Mouse (Mus musculus) 416B (cell line): ENCODE data around the gene Serac1.

Experiments
- DNase-seq: peaks from one replicate; pipeline ENCODE4 v3.0.0; 2011; ENCODE audit warnings: low read depth

Gene Serac1

DNA sequence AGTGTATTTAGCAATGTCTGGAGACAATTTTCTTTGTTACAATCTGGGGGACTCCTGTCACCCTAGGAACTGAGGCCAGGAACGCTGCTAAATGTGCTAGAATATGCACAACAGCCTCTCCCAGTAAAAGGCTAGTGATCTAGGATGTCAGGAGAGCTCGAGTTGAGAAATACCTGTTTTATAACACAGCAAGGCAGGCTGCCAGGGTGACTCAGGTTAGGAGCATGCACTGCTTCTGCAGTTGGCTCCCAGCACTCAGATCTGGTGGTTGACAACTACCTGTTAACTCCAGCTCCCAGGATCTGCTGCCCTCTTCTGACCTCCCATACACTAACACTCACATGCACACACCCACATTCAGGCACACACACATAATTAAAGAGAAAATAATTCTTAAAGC is 13.5 kb downstream of the Serac1 start:
- DNase-seq = no peak

DNA sequence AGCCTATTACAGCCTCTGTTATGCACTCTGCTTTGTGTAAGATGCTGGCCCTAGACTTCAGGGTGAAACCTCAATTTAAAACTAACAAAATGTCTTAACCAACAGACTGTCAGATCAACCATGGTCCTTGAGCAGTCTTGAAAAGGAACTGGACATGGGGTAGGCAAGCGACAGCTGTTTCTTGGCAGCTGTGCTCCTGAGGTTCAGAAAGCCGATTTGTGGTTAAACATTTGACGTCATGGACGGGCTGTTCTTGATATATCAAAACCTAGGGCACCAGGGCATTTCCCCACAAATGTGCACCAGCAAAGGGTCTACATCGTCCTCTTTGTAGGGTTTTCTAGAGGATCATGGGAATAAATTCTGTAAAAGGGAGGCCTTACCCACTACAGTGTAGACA is 16.0 kb downstream of the Serac1 start:
- no peak for DNase-seq

DNA sequence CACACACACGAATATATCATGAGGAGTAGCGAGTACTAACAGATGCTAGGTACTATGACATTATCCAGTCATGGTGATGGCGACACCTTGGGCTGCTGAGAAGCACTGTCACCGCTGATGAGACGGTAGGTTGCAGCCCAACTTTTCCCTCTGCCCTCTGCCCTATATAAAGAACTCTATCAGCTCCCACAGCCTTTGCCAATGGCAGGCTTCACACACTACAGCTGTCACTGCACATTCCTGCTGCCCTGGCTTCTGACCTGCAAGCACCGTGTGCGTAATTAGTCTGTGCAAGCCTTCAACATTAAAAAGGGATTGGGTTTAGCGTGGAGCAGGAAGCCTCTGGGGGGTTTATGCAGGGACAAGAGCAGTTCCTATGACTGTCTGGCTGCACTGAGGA is 16.7 kb downstream of the Serac1 start:
- DNase-seq = no peak

DNA sequence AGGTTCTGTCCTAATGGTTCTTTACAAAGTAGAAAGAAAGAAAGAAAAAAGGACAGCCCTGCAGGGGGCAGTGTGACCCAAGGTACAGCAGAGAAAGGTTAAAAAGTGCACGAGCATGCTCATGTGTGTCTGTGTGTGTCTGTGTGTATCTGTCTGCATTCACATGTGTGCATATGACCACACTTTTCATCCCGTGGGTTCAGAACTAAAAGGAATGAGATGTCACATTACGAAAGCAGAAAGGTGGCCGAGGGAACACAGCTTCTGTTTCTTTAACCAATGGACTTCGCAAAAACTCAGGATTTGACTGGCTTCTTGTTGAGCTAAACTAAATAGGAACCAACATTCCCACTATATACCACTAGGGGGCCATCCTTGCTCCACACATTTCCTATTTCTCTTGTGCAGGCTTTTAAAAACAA is 24.6 kb downstream of the Serac1 start:
- peak; percentile 90 for DNase-seq

DNA sequence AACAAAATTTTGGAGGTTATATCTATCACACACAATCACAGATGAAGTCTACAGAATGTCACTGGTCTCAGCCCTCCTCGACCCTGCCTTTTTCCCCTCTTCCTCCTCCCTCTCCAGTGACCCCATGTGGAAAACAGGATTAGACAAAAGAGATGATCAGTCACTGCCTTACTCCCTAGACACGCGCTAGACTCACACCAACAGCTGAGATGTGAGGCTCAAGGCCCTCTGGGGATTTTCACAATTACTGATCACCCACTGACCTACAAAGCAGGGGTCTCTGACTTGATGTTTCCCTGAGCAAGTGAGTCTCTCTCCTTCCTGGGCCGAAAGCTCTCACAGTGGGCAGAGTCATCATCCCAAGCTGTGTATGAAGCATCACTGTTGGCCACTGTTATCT is 26.7 kb downstream of the Serac1 start:
- no peak for DNase-seq

DNA sequence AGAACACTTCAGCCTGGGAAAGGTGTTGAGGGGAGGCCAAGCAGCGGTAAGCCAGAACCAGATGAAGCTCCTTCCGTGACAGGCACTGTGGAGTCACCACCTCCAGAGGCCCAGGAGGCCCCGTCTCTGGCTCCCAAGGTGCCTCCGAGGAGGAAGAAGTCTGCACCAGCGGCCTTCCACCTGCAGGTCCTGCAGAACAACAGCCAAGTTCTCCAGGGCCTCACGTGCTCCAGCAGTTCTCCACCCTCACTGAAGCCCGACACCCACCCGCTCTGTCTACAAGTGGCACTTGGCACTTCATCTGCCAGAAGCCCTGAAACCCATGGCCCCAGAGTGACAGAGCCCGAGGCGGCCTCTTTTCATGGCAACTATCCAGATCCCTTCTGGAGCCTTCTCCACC is 42.0 kb downstream of the Serac1 start:
- no peak for DNase-seq

DNA sequence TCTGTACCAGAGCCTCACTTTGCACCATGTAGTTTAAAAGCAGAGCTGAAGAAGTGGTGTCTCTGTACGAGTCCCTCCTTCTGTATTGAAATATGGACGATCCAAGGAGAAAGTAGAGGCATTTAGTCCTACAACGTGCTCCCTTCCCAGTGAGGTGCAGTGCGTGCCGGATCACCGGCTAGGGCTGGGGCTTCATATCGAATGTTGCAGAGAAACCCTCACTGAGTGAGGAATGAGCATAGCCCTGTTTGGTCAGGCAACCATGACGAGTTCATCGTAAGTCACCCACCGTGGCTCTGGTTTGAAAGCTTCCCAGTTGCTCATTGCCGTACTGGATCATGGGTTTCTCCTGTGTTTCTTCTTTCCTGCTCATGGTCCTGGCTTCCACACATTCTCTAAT is 42.7 kb downstream of the Serac1 start:
- no peak for DNase-seq

DNA sequence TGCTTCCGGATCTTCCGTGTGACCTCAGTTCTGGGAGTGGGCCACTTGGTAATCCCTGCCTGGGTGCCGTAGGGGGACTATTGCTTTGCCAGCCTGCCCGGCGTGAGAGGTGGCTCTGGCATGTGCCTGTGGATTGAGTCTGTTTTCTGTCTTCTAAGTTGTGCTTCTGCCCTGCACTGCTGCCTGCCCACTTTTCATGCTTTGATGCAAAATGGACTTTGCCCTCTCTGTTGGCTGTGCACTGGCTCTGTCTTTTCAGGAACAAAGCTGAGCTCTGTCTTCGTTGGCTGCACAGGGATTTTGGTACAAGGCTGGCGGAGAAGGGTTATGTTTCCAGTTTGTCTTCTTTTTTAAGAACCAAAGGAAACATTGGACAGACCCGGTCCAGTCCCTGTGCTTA is 43.1 kb downstream of the Serac1 start:
- DNase-seq = no peak

DNA sequence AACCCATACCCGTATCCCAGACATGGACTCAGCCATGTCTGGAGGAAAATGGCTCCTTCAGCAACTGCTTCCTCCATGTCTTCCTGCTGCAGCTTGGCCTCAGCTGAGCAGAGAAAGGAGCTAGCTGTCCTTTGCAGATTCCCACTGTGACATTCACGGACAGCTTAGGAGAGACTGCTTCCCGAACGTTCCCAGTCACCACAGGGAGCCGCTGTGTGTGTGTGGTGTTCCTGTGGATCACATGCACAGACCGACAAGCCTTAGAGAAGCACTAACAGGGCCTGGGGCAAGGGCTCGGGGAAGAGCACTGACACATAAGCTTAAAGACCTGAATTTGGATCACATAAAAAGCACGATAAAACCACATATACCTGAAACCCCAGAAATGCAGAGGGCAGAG is 43.9 kb downstream of the Serac1 start:
- no peak for DNase-seq

DNA sequence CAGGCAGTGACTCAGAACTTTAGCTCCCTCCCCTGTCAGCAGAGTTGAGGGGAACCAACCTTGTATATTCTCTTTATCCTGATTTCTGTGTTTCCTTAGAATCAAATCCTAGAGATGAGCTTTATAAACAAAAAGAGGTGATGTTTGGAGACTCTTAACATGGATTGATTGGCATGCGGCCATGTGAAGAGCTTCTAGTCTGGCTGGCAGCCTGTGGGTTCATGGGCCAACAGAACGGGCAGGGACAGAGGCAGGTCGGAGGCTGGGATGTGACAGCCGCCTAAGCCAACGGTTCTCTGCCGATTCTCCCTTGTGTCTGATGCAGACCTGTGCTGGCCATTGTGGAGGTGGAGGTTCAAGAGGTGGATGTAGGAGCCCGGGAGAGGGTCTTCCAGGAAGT is 53.7 kb downstream of the Serac1 start:
- DNase-seq = no peak

DNA sequence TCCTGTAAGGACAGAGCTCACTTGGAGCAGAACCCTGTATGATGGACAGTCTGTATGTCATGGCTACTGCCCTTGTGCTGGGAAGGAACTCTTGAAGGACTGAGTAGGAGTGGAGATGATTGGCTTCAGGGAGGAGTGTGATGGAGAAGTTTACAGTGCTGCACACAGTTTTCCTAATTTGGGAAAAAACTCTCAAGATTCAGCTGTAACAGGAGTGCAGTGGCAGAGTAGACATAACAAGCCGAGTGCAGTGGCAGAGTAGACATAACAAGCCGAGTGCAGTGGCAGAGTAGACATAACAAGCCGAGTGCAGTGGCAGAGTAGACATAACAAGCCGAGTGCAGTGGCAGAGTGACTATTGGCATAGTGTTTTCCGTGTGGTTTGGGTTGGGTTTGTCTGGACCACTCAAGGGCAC is 58.2 kb downstream of the Serac1 start:
- DNase-seq = peak; percentile 53

DNA sequence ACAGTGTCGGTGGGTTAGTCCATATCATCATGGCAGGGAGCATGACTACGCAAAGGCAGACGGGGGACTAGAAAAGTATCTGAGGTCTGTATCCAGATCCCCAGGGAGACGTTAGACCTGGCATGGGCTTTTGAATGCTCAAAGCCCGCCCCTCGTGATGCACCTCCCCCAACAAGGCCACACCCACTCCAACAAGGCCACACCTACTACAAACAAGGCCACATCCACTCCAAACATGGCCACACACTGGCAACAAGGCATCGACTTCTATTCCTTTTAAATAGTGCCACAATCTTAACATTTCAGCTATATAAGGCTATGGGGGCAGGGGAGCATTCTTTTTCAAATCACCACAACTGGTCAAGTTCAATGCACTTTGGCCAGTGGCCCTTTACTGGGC is 58.9 kb downstream of the Serac1 start:
- peak; percentile 63 for DNase-seq

DNA sequence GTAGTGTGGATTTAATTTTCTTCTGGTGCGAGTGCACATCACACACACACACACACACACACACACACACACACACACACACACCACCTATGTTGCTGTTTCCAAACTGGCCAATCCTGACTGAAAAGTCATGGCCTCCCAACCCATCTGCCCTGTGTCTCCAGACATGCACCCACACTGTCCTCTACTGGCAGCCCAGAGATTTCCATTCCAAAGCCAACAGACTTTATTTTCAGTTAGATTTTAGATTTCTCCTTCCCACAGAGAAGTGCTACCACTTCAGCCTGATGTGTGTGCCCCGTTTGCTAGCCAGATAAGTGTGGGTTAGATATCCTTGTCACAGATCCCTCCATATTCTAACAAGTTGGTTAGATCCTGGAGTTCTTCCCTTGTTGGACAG is 59.8 kb downstream of the Serac1 start:
- peak; percentile 82 for DNase-seq

DNA sequence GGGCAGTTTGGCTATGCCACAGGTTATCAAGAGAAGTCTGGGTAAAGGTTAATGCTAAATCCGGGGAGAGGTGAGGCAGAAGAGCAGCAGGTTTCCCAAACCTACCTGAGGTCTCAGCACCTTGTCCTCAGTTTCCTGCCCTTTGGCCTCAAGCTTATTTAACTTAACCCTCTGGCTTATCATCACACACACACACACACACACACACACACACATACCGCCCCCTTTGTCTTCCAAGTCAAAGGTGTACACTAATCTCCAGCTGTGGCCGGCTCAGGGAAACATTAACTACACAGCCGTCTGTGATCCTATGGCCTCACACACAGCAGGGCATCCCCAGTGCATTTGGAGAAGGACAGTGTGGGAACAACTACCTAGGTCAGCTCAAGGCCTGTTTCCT is 61.2 kb downstream of the Serac1 start:
- no peak for DNase-seq

DNA sequence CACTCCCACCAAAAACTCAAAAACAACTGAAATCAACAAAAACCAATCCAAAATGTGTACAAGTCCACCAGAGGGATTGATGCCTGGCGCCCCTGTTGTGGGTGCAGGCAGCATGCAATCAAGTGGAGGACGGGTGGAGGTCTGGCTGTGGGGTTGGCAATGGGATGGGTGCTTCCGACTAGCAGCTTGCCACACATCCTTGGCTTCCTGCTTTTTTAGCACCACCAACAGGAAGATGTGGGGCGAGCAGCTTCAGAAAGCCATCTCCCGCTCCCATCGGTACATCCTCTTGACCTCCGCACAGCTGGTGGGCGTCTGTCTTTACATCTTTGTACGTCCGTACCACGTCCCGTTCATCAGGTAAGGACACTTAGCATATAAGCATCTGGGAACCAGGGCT is 62.3 kb downstream of the Serac1 start:
- peak; percentile 62 for DNase-seq

DNA sequence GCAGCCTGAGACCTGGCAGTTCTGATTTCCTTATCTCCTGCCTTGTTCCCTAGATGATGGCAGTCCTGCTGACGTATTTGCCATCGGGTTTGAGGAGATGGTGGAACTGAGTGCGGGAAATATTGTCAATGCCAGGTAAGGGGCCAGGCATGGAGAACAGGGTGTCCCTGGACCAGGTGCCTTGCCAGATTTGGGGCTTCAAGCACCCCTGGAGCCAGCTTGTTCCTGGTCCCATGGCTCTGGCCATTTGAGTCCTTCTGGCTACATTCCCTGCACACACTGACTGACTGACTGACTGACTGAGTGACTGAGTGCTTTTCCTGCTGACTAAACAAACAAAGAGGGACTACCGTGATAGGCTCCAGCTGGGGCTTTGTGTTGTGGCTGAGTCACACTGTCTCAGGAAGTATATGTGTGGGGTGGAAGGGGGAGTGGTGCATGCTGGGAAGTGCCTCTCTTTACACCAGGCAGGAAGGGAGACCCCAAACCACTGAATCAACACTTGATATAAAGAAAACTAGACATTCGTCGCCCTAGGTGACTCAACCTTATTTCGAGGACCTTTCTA is 63.2 kb downstream of the Serac1 start:
- DNase-seq = peak; percentile 95

DNA sequence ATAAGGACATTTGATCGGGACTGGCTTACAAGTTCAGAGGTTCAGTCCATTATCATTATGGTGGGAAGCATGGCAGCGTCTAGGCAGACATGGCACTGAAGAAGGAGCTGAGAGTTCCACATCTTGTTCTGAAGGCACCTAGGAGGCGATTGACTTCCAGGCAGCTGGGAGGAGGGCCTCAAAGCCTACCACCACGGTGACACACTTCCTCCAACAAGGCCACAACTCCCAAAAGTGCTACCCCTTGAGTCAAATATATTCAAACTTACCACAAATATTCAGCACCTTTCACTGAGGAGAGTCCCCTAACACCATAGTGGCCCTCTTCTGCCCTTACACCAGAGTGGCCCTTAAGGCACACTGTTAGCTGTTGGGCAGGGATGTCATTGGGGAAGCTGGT is 64.6 kb downstream of the Serac1 start:
- peak; percentile 68 for DNase-seq

DNA sequence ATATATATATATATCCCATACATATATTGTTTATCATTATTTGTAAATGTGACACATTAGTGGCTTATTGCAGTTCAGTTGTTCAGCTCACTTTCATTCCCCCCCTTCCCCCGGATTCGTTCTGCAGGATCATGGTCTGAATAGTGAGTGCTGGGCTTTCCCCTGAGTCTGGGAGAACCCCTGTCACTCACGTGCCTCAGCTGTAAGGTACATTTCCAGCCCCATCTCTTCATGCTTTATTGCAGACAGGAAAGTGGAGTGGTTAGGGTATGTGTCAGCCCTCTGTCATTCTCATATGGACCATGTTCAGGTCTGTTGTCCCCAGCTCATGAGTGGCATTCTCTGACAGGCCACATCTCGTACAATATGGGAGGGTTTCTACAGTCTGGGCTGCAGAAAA is 66.5 kb downstream of the Serac1 start:
- no peak for DNase-seq

DNA sequence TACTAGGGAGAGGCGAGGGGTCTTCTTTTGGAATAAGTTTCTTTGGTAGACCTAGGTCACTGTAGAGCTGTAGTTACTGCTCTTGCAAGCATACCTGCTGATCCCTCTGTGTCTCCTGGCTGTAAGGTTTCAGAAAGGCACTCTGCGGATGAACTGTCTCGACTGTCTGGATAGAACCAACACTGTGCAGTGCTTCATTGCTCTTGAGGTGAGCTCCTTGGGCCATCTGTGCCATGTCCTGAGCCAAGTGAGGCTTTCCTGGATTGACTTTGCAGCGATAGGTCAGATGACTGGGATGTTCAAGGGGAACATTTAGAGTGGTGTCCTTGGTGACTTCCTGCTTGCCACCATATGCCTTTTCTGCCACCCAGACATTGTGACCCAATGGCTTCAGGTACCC is 69.9 kb downstream of the Serac1 start:
- no peak for DNase-seq

DNA sequence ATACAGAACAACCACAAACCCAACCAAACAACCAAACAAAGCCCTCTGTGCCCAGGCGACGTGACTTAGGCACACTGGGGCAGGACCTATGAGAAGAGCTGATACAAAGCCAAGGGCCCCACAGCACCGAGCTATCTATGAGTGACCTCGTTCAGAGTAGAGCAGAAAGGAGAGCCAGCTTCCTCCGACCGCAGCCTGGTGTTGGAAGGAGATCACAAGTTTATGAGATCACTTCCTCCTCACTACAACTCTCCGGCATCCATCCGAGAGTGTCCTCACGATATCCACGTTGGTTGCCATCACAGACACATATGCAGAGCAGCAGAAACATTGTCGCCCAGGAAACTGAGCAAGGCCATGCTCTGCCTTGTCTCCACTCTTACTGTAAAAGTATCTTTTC is 71.0 kb downstream of the Serac1 start:
- peak; percentile 94 for DNase-seq

DNA sequence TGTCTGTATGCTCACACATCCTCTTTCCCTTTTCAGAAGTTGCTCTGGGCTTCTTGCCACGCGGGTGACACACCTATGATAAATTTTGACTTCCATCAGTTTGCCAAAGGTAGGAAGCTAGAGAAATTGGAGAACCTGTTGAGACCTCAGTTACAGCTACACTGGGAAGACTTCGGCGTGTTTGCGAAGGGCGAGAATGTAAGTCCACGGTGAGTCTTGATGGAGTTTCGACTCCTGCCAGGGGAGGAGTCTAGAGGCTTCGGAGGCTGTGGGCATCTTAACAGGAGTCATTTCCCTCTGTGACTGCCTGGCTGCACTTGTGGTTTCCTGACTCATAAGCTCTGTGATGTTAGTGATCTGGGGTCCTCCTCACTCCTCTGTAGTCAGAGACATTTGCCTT is 71.6 kb downstream of the Serac1 start:
- DNase-seq = peak; percentile 96

DNA sequence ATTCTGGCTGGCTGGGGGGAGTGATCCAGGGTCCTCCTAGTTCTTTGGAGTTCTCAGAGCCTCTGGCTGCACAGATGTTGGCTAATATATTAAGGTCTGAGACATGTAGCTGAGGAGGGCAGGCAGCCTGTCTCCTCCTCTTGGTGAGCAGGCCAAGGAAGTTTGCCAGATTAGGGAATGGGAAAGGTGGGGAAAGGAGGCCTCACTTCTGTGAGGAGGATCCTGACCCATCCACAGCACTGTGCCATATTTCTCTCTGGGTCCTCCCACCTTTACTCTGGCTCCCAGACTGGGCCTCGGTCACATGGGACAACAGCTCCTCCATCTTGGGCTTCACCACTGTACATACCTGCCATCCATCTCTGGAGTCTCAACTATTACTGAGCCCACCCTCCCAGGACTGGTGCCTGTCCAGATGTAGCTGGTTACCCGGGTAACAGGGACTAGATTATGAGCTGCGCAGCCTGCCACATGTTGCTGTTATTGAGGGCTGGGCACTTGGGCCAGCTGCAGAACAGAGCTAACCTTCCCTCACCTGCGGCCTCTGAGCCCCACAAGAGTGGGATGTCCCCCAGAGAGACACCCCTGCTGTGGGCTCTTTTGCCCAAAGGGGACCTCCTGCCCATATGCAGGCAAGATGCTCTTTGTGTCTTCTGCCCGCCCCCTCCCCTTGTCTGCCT is 72.3 kb downstream of the Serac1 start:
- no peak for DNase-seq

DNA sequence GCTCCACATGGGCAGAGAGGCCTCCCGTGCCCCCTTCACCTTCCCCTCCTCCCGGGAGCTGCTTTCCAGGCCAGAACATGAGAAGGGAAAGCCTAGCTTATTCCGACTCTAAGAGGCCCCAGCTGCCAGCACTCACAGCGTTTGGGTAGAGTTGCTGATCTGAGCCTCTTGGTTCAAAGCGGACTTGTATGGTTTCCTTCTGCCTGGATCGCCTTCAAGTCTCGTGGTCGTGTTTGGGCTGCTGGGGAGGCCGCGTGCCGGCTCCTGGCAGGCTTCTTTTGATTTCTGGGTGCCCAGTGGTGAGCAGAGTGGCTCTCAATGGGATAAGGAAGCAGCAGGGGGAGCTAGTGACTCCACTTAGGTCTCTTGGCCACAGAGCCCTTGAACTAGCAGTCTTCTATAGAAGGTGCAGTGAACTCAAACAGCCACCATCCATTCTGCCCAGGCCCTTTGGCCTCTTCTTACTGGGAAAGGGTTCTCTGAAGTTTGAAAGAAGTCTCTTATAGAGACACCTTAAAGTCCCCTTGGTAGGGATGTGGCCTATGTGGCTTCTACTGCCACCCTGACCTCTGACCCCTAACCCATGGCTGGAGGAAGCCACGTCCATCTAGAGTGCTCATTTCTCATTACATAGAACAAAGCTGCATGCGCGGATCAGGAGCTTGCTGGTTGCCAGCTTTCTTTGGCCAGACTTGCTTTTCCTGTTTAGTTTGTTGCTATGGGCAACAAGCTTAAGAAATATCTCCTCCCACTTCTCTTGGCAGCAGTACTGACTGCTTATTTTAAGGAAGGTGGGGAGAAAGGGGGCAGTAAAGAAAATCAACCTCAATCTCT is 73.7 kb downstream of the Serac1 start:
- peak; percentile 93 for DNase-seq
